Mouse (Mus musculus) small intestine, adult 2 months (tissue): ENCODE measurements around the gene Gm20388.

Experiments used
- CTCF ChIP-seq: fragments of 200-500 bp; IDR thresholded peaks from 2 replicates; pipeline ENCODE4 v1.5.1; 2012; ENCODE audit warnings: low read depth, mild to moderate bottlenecking, control low read depth, inconsistent platforms, low read length, moderate library complexity, mixed read lengths; ENCODE audit not compliant: insufficient replicate concordance, insufficient read length; ENCODE audit errors: extremely low read depth
- POLR2A ChIP-seq: fragments of 200-500 bp; IDR thresholded peaks from 2 replicates; pipeline ENCODE4 v1.6.1; 2012; ENCODE audit warnings: low read depth, mild to moderate bottlenecking, control low read depth, inconsistent platforms, low read length, moderate library complexity

GRCm38 (mm10) chr8:123341040-123342015 lies 3430.7 kb downstream of the Gm20388 start:
- TF ChIP-seq POLR2A (peak; percentile 17; the same call in 1 of the 2 replicates), CTCF (no peak)
